Mouse (Mus musculus): Measurements from ENCODE around the gene Dnajc15. TPM values are rescaled to one million over a fixed set of nuclear protein-coding genes. Genes with fewer than 3 reads are reported as not detected.

The Dnajc15 gene
- polyA plus RNA-seq, 1 experiment: 54.7 TPM

DNA sequence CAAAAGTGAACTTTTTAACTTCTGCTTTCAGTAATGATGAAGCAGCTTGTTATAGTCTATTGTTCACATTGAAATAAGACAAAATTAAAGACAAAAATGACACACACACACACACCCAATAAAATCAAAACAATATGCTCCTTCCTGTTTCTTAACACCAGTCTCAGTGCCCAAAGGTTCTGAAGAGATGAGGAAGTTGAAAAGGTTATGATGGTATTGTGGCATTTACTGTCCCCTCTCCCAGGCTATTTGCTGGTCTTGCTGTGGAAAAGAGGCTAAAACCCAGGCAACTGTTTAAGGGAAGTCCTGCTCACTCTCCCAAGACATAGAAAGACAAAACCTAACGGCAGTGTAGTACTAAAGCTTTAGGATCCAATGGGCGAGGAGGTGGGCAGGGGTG lies 38.1 kb downstream of the Dnajc15 start:
- no peak overlapping the region for H3K27ac ChIP-seq (ENCODE audit: insufficient read depth, low read length)
- no peak overlapping the region for H3K4me3 ChIP-seq (ENCODE audit: insufficient read depth, low read length)
- TF ChIP-seq CTCF (IDR thresholded peaks at IDR 0.05; ENCODE audit: borderline replicate concordance, insufficient read depth, low read length): no peak
- no peak for TF ChIP-seq POLR2A (IDR thresholded peaks at IDR 0.05; ENCODE audit: low read depth, low read length)
- no peaks in the 10 kb centered on the region for H3K4me1 ChIP-seq (ENCODE audit: control insufficient read depth, insufficient read depth, low read length)

DNA sequence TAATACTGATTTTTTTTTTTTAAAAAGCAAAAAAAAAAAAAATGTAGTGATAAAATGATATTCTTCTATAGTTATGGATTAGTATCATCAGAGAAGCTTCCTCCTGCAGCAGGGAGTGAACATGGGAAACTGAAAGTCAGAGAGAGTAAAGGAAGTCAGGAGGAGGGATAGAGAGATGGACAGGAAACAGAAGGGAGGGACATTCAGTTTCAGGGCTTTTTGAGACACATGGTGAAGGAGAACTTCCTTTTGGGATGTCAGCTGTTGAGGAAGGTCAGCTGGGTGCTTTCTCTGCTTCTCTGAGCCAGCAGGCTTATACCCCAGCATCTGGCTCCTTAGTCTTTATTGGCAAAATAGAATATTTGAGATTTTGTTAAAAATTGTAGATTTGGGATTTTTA lies 42.6 kb downstream of the Dnajc15 start:
- TF ChIP-seq POLR2A (IDR thresholded peaks at IDR 0.05; ENCODE audit: low read depth, low read length) (no peak), CTCF (IDR thresholded peaks at IDR 0.05; ENCODE audit: borderline replicate concordance, insufficient read depth, low read length) (no peak)
- Histone ChIP-seq H3K27ac (ENCODE audit: insufficient read depth, low read length) (no peak overlapping the region), H3K4me3 (ENCODE audit: insufficient read depth, low read length) (no peak overlapping the region), H3K4me1 (ENCODE audit: control insufficient read depth, insufficient read depth, low read length) (no peaks in the 10 kb centered on the region)

DNA sequence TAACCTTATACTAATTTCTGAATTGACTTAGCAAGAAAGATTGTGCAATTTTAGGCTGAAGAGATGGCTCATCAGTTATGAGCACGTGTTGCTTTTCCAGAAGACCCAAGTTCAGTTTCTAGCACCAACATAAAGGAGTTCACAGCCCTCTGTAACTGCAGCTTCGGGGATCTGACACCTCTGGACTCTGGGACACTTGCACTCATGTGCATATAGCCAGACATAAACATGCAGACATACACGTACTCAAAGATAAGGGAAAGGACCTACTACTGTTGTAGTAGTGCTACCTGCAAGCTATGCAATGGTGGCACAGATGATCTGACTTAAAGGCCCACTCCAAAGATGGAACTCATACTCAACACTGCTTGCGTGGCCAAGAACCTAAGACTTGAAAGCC lies 43.0 kb downstream of the Dnajc15 start:
- H3K27ac ChIP-seq (ENCODE audit: insufficient read depth, low read length): no peak overlapping the region
- H3K4me1 ChIP-seq (ENCODE audit: control insufficient read depth, insufficient read depth, low read length): no peaks in the 10 kb centered on the region
- no peak overlapping the region for H3K4me3 ChIP-seq (ENCODE audit: insufficient read depth, low read length)
- TF ChIP-seq POLR2A (IDR thresholded peaks at IDR 0.05; ENCODE audit: low read depth, low read length) (no peak), CTCF (IDR thresholded peaks at IDR 0.05; ENCODE audit: borderline replicate concordance, insufficient read depth, low read length) (no peak)

DNA sequence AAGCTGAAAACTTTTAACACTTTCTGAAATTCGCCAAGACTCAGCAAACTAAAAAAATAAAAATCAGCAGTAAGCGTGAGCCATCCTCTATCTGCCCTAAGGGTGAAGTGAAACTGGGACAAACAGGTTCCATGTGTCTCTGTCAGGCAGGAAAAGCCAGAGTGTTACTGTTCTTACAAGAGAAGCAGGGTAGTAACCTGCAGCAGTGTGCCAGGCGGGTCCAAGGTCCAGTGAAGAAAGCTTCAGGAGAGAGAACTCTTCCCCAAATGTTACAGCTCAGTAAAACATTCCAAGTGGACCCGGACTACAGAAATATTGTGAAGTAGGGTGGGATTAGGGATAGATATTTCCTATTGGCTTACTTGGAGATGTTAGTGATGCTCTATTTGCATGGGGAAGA lies 45.3 kb downstream of the Dnajc15 start:
- H3K4me3 ChIP-seq (ENCODE audit: insufficient read depth, low read length): no peak overlapping the region
- no peak for TF ChIP-seq POLR2A (IDR thresholded peaks at IDR 0.05; ENCODE audit: low read depth, low read length)
- TF ChIP-seq CTCF (IDR thresholded peaks at IDR 0.05; ENCODE audit: borderline replicate concordance, insufficient read depth, low read length): no peak
- H3K27ac ChIP-seq (ENCODE audit: insufficient read depth, low read length): no peak overlapping the region
- H3K4me1 ChIP-seq (ENCODE audit: control insufficient read depth, insufficient read depth, low read length): 0 out of 2 replicates have a peak, but pooled peaks cover 3% of the 10 kb centered on the region

DNA sequence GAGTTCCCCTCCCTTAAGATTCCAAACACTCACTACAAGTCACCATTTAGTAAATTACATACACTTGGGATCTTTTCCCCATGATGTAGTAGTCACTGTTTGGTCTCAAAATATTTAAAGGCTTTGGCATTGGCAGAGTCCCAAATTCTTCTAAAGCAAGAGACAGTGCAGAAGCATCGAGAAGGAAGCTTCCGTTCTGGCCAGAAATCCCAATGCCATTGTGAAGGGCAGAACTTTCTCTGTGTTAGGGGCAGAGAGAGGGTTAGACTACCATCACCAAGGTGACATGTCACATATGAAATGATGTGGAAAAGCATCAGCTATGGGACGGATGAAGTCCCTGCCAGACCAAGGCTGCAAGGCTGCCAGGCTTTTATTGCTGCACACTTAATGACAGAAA lies 49.0 kb downstream of the Dnajc15 start:
- H3K4me1 ChIP-seq (ENCODE audit: control insufficient read depth, insufficient read depth, low read length): 0 out of 2 replicates have a peak, but pooled peaks cover 3% of the 10 kb centered on the region
- H3K4me3 ChIP-seq (ENCODE audit: insufficient read depth, low read length): no peak overlapping the region
- no peak overlapping the region for H3K27ac ChIP-seq (ENCODE audit: insufficient read depth, low read length)
- TF ChIP-seq POLR2A (IDR thresholded peaks at IDR 0.05; ENCODE audit: low read depth, low read length) (no peak), CTCF (IDR thresholded peaks at IDR 0.05; ENCODE audit: borderline replicate concordance, insufficient read depth, low read length) (no peak)

DNA sequence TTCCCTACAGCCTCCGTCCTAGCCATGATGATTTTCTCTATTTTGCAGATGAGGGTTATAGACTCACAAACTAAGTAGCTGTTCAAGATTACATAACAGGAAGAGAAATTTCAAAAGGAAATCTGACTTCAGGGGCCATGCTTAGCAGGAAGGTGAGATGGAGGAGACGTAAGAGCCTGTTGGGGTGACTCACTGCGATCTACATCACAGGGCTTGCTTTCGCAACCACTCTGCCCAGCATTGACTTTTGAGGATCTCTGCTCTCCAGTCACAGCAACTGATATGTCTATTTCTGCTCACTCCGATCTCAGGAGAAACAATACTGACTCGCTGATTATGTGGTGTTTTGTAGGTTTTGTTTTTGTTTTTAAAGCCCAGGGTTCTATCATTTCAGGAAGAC lies 49.8 kb downstream of the Dnajc15 start:
- Histone ChIP-seq H3K4me1 (ENCODE audit: control insufficient read depth, insufficient read depth, low read length) (0 out of 2 replicates have a peak, but pooled peaks cover 3% of the 10 kb centered on the region), H3K4me3 (ENCODE audit: insufficient read depth, low read length) (no peak overlapping the region), H3K27ac (ENCODE audit: insufficient read depth, low read length) (no peak overlapping the region)
- TF ChIP-seq CTCF (IDR thresholded peaks at IDR 0.05; ENCODE audit: borderline replicate concordance, insufficient read depth, low read length): no peak
- TF ChIP-seq POLR2A (IDR thresholded peaks at IDR 0.05; ENCODE audit: low read depth, low read length): no peak

DNA sequence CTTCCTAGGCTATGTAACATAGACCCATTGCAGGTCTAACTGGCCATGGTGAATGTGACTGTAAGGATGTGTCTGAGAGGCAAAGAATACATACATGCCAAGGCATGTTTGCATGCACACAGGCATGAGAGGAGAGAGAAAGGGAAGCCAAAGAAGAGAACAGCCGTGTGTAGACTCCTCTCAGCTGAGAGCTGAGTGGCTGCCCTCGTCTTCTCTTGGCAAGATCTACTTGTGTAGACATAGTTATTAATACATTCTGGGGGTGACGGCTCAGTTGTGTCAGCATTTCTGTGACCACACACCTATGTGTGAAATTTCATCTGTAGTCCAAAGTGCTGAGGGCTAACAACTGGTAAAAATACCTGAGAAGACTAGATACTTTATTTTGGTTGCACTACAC lies 55.1 kb downstream of the Dnajc15 start:
- TF ChIP-seq POLR2A (IDR thresholded peaks at IDR 0.05; ENCODE audit: low read depth, low read length) (no peak), CTCF (IDR thresholded peaks at IDR 0.05; ENCODE audit: borderline replicate concordance, insufficient read depth, low read length) (no peak)
- H3K27ac ChIP-seq (ENCODE audit: insufficient read depth, low read length): no peak overlapping the region
- no peaks in the 10 kb centered on the region for H3K4me1 ChIP-seq (ENCODE audit: control insufficient read depth, insufficient read depth, low read length)
- no peak overlapping the region for H3K4me3 ChIP-seq (ENCODE audit: insufficient read depth, low read length)

DNA sequence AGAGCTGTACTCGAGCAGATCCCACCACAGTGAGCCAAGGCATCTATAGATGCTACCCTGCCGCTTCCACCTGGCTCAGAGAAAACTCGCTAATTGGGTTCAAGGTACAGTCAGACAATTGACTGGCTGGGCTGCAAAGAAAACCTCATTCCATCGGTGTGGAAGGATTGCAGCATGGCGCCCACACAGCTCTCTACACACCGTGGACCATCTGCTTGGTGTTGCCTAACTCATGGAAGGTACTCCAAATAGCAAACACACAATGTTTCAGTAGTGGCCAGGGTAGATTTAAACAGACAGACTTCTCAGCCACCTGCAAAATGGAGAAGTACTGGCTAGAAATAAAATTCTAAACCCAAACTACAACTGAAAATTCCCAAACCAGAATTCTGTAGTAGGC lies 57.4 kb downstream of the Dnajc15 start:
- no peak overlapping the region for H3K27ac ChIP-seq (ENCODE audit: insufficient read depth, low read length)
- no peak for TF ChIP-seq POLR2A (IDR thresholded peaks at IDR 0.05; ENCODE audit: low read depth, low read length)
- no peak for TF ChIP-seq CTCF (IDR thresholded peaks at IDR 0.05; ENCODE audit: borderline replicate concordance, insufficient read depth, low read length)
- H3K4me1 ChIP-seq (ENCODE audit: control insufficient read depth, insufficient read depth, low read length): no peaks in the 10 kb centered on the region
- no peak overlapping the region for H3K4me3 ChIP-seq (ENCODE audit: insufficient read depth, low read length)

DNA sequence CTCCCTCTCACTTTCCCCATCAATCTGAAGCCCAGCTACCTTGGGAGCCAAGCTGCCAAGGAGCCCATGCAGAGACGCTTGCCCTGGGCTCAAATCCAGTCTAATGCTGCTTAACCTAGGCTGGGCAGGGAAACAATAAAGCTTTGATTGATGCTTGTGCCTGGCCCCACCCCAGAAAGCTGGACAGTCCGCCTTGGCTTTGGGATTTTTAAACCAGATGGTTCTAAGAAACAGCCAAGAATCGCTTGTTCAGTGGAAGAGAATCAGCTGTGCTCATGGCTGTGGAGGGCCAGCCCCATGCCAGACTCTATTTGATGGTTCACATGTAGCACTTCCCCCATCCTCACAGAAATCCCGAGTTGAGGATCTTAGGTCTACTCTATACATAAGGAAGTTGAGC lies 60.0 kb downstream of the Dnajc15 start:
- Histone ChIP-seq H3K4me1 (ENCODE audit: control insufficient read depth, insufficient read depth, low read length) (no peaks in the 10 kb centered on the region), H3K4me3 (ENCODE audit: insufficient read depth, low read length) (no peak overlapping the region), H3K27ac (ENCODE audit: insufficient read depth, low read length) (no peak overlapping the region)
- TF ChIP-seq POLR2A (IDR thresholded peaks at IDR 0.05; ENCODE audit: low read depth, low read length): no peak
- TF ChIP-seq CTCF (IDR thresholded peaks at IDR 0.05; ENCODE audit: borderline replicate concordance, insufficient read depth, low read length): no peak

DNA sequence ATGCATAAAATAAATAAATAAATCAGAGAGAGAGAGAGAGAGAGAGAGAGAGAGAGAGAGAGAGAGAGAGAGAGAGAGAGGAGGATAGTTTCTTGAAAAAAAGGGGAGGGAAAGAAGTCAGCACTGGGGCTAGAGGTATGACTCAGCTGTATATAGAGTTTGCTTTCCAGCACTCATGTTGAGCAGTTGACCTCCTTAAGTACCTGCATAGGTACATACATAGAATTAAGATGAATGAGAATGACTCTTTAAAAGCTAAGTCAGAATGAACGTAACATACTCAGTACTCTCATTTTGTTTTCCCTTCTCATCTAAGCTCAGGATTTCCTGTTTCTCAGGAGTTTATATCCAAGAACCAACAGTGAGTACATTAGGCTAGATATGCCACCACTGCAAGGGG lies 62.0 kb downstream of the Dnajc15 start:
- no peak overlapping the region for H3K4me3 ChIP-seq (ENCODE audit: insufficient read depth, low read length)
- H3K27ac ChIP-seq (ENCODE audit: insufficient read depth, low read length): no peak overlapping the region
- no peak for TF ChIP-seq CTCF (IDR thresholded peaks at IDR 0.05; ENCODE audit: borderline replicate concordance, insufficient read depth, low read length)
- no peak for TF ChIP-seq POLR2A (IDR thresholded peaks at IDR 0.05; ENCODE audit: low read depth, low read length)
- H3K4me1 ChIP-seq (ENCODE audit: control insufficient read depth, insufficient read depth, low read length): no peaks in the 10 kb centered on the region

DNA sequence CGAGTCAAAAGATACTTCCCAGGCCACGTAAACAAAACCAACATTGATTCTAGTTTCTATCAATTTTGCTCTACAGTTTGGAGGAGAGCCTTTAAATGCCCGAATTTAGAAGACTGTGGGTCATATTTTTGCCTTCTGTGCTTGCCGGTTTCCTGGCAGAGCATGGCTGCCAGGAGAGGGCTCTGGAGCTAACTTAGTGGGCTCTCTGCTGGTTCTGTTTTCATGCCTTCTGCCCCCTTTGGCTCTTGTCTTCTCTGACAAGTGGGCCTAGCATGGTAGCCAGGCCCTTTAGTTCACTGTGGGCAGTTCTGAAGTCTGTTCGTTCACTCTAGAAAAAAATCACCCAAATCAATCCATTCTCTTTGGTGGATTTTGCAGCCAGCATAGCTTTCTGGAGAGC lies 63.5 kb downstream of the Dnajc15 start:
- Histone ChIP-seq H3K4me3 (ENCODE audit: insufficient read depth, low read length) (no peak overlapping the region), H3K4me1 (ENCODE audit: control insufficient read depth, insufficient read depth, low read length) (no peaks in the 10 kb centered on the region), H3K27ac (ENCODE audit: insufficient read depth, low read length) (no peak overlapping the region)
- no peak for TF ChIP-seq CTCF (IDR thresholded peaks at IDR 0.05; ENCODE audit: borderline replicate concordance, insufficient read depth, low read length)
- no peak for TF ChIP-seq POLR2A (IDR thresholded peaks at IDR 0.05; ENCODE audit: low read depth, low read length)

Data from embryonic fibroblast, embryonic 13.5 days (primary cell).